Mouse (Mus musculus) C2C12 (cell line): ENCODE data around the gene Fkbp15.

Experiments used
- CEBPB ChIP-seq: IDR thresholded peaks from one replicate; pipeline ENCODE4 v1.6.1; 2011; ENCODE audit warnings: low read depth, mild to moderate bottlenecking, control low read depth, moderate library complexity
- CTCF ChIP-seq: IDR thresholded peaks from one replicate; pipeline ENCODE4 v1.5.1; 2011; ENCODE audit not compliant: control insufficient read depth, insufficient read depth, insufficient read length
- FOSL1 ChIP-seq: IDR thresholded peaks from one replicate; pipeline ENCODE4 v1.8.0; 2011; ENCODE audit warnings: mild to moderate bottlenecking, low read length; ENCODE audit not compliant: poor library complexity, insufficient read depth, severe bottlenecking
- MAX ChIP-seq: IDR thresholded peaks from one replicate; pipeline ENCODE4 v1.6.1; 2011; ENCODE audit warnings: mild to moderate bottlenecking, control low read depth
- MYOG ChIP-seq: IDR thresholded peaks from one replicate; pipeline ENCODE4 v1.6.1; 2011; ENCODE audit not compliant: control insufficient read depth, insufficient read length; ENCODE audit errors: extremely low read depth
- USF1 ChIP-seq: IDR thresholded peaks from one replicate; pipeline ENCODE4 v1.6.1; 2011; ENCODE audit warnings: low read depth, mild to moderate bottlenecking, control low read depth, moderate library complexity

GRCm38 (mm10) chr4:62265154-62265836, 95.1 kb downstream of the Fkbp15 start:
- TF ChIP-seq CTCF (no peak), USF1 (no peak), MAX (no peak), MYOG (no peak), CEBPB (peak; percentile 40), FOSL1 (no peak)
